Mouse (Mus musculus) forebrain, embryonic 16.5 days (tissue): ENCODE data around the gene Slc17a9. TPM values are rescaled to one million over a fixed set of nuclear protein-coding genes. Genes with fewer than 3 reads are reported as not detected.

Source experiments
- ATAC-seq: fragments of 200-750 bp; cut with Nextera tagmentation; 2 replicates; pipeline ENCODE4 v1.8.0; 2017; ENCODE audit warnings: mild to moderate bottlenecking, moderate library complexity
- H3K27ac ChIP-seq: fragments of 300-500 bp; sonication (generic); 2 replicates; pipeline ENCODE4 v1.5.1; 2014; ENCODE audit warnings: low read length, control low read depth
- H3K27me3 ChIP-seq: fragments of 300-500 bp; sonication (generic); replicated peaks from 2 replicates; pipeline ENCODE4 v1.6.1; 2014; ENCODE audit warnings: low read length; ENCODE audit not compliant: control insufficient read depth, insufficient read depth
- H3K36me3 ChIP-seq: fragments of 300-500 bp; sonication (generic); 2 replicates; pipeline ENCODE4 v1.6.1; 2014; ENCODE audit not compliant: control insufficient read depth, insufficient read depth
- H3K4me1 ChIP-seq: fragments of 300-500 bp; sonication (generic); replicated peaks from 2 replicates; pipeline ENCODE4 v1.6.1; 2014; ENCODE audit warnings: low read length; ENCODE audit not compliant: control insufficient read depth, insufficient read depth
- H3K4me2 ChIP-seq: fragments of 300-500 bp; sonication (generic); 2 replicates; pipeline ENCODE4 v1.6.1; 2014; ENCODE audit warnings: mild to moderate bottlenecking, low read length, control low read depth
- H3K4me3 ChIP-seq: fragments of 300-500 bp; sonication (generic); replicated peaks from 2 replicates; pipeline ENCODE4 v1.5.1; 2014; ENCODE audit warnings: mild to moderate bottlenecking, low read length, control low read depth
- H3K9ac ChIP-seq: fragments of 300-500 bp; sonication (generic); replicated peaks from 2 replicates; pipeline ENCODE4 v1.6.1; 2014; ENCODE audit warnings: low read depth, low read length, control low read depth
- H3K9me3 ChIP-seq: fragments of 300-500 bp; sonication (generic); 2 replicates; pipeline ENCODE4 v1.6.1; 2016; ENCODE audit warnings: low read length; ENCODE audit not compliant: control insufficient read depth
- WGBS: fragments of 180-500 bp; shearing (Covaris S2); extraction: QIAGEN DNeasy Blood & Tissue Kit; methylation state at CpG from one replicate; pipeline ENCODE4 v1.1.7; 2014; 5-methylcytosine and 5-hydroxymethylcytosine counted together
- polyA plus RNA-seq: library from polyadenylated mRNA; unstranded; fragments of >200 nt; fragmentation: Nextera tagmentation; extraction: Ambion mirVana; gene quantifications from 2 replicates; pipeline ENCODE4 v1.2.1, GENCODE M21; 2015

The Slc17a9 gene
- polyA plus RNA-seq, 1 experiment from 2014 or later, result 0.22 TPM

- H3K36me3 ChIP-seq, result no peaks in the 10 kb centered on the region
- 78% methylated on average over 5 of the region's 5 CpGs for WGBS
- no peak for ATAC-seq
- peak overlapping the region; percentile 98 for H3K9ac ChIP-seq
- H3K4me3 ChIP-seq, result peak overlapping the region; percentile 98
- H3K27ac ChIP-seq, result no peak overlapping the region
- no peaks in the 10 kb centered on the region for H3K9me3 ChIP-seq
- peak overlapping the region; percentile 99 for H3K4me2 ChIP-seq
- no peaks in the 10 kb centered on the region for H3K27me3 ChIP-seq
- peaks cover 29% of the 10 kb centered on the region for H3K4me1 ChIP-seq
These were observed 24.6 kb upstream of the Slc17a9 start for GRCm38 (mm10) chr2:180700457-180700856.

DNA sequence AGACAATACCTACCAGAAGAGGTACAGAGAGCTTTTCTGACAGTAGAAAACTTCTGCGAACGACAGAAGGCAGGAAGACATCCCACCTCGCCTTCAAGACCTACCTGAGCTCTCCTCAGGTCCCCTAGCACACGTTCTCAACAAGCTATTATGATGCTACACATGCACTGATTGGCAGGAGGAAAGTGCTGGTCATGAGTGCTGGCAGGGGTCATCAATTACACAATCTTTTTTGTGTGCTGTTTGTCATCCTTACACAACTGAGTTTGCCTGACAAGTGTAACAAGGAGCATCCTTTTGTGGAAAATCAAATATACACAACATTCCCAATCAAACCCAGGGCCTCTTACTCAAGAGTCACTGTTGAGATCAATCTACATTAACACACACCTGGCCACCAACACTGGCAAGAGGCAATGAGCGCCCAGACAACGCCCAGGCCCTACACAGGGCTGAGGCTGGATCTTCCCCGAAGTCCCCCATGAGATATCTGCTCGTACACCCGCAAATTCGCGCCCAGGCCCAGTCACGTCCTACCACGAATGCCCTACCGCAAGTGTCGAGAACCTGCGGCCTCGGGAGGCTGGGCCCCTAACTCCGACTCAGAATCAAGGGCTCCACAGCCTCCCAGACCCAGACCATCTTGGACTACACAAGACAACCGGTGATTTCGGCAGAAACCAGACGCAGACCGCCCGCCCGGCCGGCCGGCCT is 23.9 kb upstream of the Slc17a9 start:
- Histone ChIP-seq H3K36me3 (no peaks in the 10 kb centered on the region; the same call in 1 of the 2 replicates), H3K4me2 (peak overlapping the region; percentile 99), H3K9ac (peak overlapping the region; percentile 98), H3K27ac (peak overlapping the region; percentile 93), H3K4me3 (peak overlapping the region; percentile 98), H3K4me1 (peaks cover 29% of the 10 kb centered on the region), H3K27me3 (no peaks in the 10 kb centered on the region), H3K9me3 (no peaks in the 10 kb centered on the region)
- ATAC-seq, result no peak
- WGBS, result 6% methylated on average over 26 of the region's 26 CpGs

DNA sequence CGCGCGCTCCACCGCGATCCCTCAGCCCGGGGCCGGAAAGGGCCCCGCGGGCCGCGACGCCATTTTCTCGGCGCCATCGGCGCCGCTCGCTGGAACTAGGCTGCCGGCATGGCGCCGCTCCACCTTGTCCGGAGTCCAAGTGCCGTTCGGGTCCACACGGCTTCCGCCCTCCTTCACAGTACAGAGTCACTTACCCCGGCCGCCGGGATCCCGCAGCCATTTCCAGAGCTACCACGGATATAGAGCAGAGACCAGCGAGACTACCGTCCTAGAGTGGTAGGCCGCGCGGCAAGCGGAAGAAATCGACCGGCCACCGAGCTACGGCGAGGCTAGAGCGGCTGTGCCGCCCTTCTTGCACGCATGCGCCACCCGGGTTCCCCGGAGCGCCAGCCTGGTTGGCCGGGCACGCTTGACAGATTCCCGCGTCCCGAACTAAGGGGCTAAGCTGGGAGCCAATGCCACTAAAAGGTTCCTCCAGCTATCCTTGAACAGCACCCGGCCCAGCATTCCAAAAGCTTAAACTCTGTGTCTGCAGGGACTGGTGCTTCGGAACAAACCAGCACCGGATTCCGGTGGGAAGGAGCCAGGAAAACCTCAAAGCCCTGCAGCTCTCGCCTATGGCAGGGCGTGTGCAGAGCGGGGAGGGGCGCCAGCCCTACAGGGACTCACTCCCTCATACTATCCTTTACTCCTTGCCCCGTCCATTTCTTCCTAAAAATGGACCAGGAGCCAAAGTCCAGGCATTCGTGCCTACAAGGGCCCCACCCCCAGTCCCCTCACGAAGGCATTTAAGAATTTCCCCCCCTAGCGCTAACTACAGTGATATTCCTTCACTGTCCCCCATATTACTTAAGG is 23.1 kb upstream of the Slc17a9 start:
- WGBS, result under 1% methylated on average over 65 of the region's 66 CpGs
- H3K9ac ChIP-seq, result peak overlapping the region; percentile 98
- peak overlapping the region; percentile 98 for H3K4me3 ChIP-seq

DNA sequence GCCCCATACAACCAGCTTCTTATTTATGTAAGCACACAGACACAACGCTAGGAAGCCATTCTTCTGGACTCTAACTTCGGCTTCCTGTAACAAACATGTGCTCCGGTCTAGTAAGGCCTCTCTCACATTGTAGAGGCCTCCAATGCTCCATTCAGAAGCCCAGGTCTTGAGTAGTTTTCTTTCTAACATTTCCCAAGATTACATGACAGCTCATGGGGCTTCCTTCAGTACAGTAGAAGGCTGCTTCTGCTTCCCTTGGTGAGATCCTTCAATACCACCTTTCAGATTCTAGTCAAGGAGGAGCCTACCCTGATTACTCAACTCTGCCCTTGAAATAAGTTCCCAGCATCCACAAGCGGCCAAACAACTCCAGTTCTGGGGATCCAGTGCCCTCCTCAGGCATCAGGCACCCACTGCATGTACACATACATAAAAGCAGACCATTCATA is 22.3 kb upstream of the Slc17a9 start:
- Histone ChIP-seq H3K27me3 (no peaks in the 10 kb centered on the region), H3K4me3 (peak overlapping the region; percentile 98), H3K4me2 (peak overlapping the region; percentile 95), H3K9ac (peak overlapping the region; percentile 98), H3K36me3 (no peaks in the 10 kb centered on the region; the same call in 1 of the 2 replicates), H3K9me3 (no peaks in the 10 kb centered on the region), H3K4me1 (peaks cover 29% of the 10 kb centered on the region), H3K27ac (peak overlapping the region; percentile 93)
- 31% methylated on average over 4 of the region's 4 CpGs for WGBS
- no peak for ATAC-seq

More for the DNA sequence above, 23.1 kb upstream of the Slc17a9 start:
- Histone ChIP-seq H3K4me2 (peak overlapping the region; percentile 99), H3K27me3 (no peaks in the 10 kb centered on the region), H3K4me1 (peaks cover 29% of the 10 kb centered on the region), H3K36me3 (no peaks in the 10 kb centered on the region; the same call in 1 of the 2 replicates), H3K9me3 (no peaks in the 10 kb centered on the region), H3K27ac (peak overlapping the region; percentile 93)
- peak; percentile 98 for ATAC-seq

DNA sequence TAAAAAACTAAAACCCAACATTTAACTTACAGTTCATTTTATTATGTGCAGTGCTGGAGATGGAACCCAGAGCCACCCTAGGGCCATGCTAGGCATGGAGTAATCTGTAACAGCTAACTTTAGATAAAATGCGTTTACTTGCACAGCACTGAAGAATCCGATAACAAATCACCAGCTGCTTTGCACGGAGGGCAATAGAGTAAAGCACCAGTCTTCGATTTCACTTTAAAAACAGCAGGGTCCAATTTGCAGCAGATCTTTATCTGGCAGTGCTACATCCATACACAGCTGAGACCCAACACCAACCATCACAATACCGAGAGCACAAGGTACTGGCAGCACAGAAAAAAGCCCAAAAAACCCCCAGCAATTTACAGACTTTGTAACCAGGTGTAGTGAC is 21.9 kb upstream of the Slc17a9 start:
- WGBS, result 79% methylated on average over 5 of the region's 5 CpGs
- ATAC-seq, result no peak
- H3K4me3 ChIP-seq, result no peak overlapping the region
- H3K27ac ChIP-seq, result no peak overlapping the region
- no peaks in the 10 kb centered on the region for H3K9me3 ChIP-seq
- no peaks in the 10 kb centered on the region for H3K27me3 ChIP-seq
- H3K36me3 ChIP-seq, result no peaks in the 10 kb centered on the region; the same call in 1 of the 2 replicates
- peaks cover 32% of the 10 kb centered on the region for H3K4me1 ChIP-seq
- no peak overlapping the region for H3K9ac ChIP-seq
- no peak overlapping the region; the same call in 1 of the 2 replicates for H3K4me2 ChIP-seq

GRCm38 (mm10) chr2:180703645-180704359 is 21.3 kb upstream of the Slc17a9 start:
- H3K36me3 ChIP-seq, result no peaks in the 10 kb centered on the region; the same call in 1 of the 2 replicates
- ATAC-seq, result no peak
- no peak overlapping the region for H3K4me3 ChIP-seq
- H3K4me1 ChIP-seq, result peaks cover 38% of the 10 kb centered on the region
- no peaks in the 10 kb centered on the region for H3K27me3 ChIP-seq
- no peak overlapping the region for H3K4me2 ChIP-seq
- no peak overlapping the region for H3K9ac ChIP-seq
- 72% methylated on average over 3 of the region's 3 CpGs for WGBS
- no peak overlapping the region for H3K27ac ChIP-seq
- no peaks in the 10 kb centered on the region for H3K9me3 ChIP-seq

GRCm38 (mm10) chr2:180704591-180704990 is 20.5 kb upstream of the Slc17a9 start:
- H3K4me3 ChIP-seq, result no peak overlapping the region
- H3K27ac ChIP-seq, result no peak overlapping the region
- no peak overlapping the region for H3K9ac ChIP-seq
- H3K4me2 ChIP-seq, result no peak overlapping the region
- WGBS, result 88% methylated on average over 8 of the region's 8 CpGs
- H3K36me3 ChIP-seq, result no peaks in the 10 kb centered on the region; the same call in 1 of the 2 replicates
- ATAC-seq, result no peak
- no peaks in the 10 kb centered on the region for H3K27me3 ChIP-seq
- no peaks in the 10 kb centered on the region for H3K9me3 ChIP-seq
- peaks cover 38% of the 10 kb centered on the region for H3K4me1 ChIP-seq

- Histone ChIP-seq H3K36me3 (no peaks in the 10 kb centered on the region; the same call in 1 of the 2 replicates), H3K27ac (no peak overlapping the region)
- ATAC-seq, result no peak
These were observed 20.0 kb upstream of the Slc17a9 start for GRCm38 (mm10) chr2:180705066-180705465.

More at GRCm38 (mm10) chr2:180705066-180705465, 20.0 kb upstream of the Slc17a9 start:
- H3K9ac ChIP-seq, result no peak overlapping the region
- H3K9me3 ChIP-seq, result no peaks in the 10 kb centered on the region
- no peaks in the 10 kb centered on the region for H3K27me3 ChIP-seq
- WGBS, result 75% methylated on average over 3 of the region's 3 CpGs
- no peak overlapping the region for H3K4me2 ChIP-seq
- peaks cover 33% of the 10 kb centered on the region for H3K4me1 ChIP-seq
- no peak overlapping the region for H3K4me3 ChIP-seq
